Mouse (Mus musculus) spleen, adult 2 months (tissue): ENCODE measurements around the gene Bcar3. TPM values are rescaled to one million over a fixed set of nuclear protein-coding genes. Genes with fewer than 3 reads are reported as not detected.

Experiments
- DNase-seq, 2 experiments: peaks; one replicate each; pipeline versions ENCODE4 v3.0.0 to v3.0.0-alpha.2; 2012 to 2021; ENCODE audit warnings: low spot score in 2 of 2, low read depth in 1 of 2
- H3K27ac ChIP-seq: fragments of 200-500 bp; 2 replicates; pipeline ENCODE4 v1.5.1; 2012; ENCODE audit warnings: low read length, inconsistent platforms; ENCODE audit not compliant: insufficient read depth
- H3K27me3 ChIP-seq: fragments of 200-500 bp; 2 replicates; pipeline ENCODE4 v1.6.1; 2012; ENCODE audit warnings: mild to moderate bottlenecking, moderate library complexity, low read length, inconsistent platforms; ENCODE audit not compliant: control insufficient read depth, insufficient read depth
- H3K36me3 ChIP-seq: fragments of 200-500 bp; 2 replicates; pipeline ENCODE4 v1.6.1; 2012; ENCODE audit warnings: mild to moderate bottlenecking, low read length, inconsistent platforms; ENCODE audit not compliant: control insufficient read depth, insufficient read depth
- H3K4me1 ChIP-seq: fragments of 200-500 bp; 2 replicates; pipeline ENCODE4 v1.6.1; 2011; ENCODE audit warnings: inconsistent platforms; ENCODE audit not compliant: control insufficient read depth, insufficient read depth, insufficient read length
- H3K4me3 ChIP-seq: fragments of 200-500 bp; 2 replicates; pipeline ENCODE4 v1.5.1; 2011; ENCODE audit warnings: mild to moderate bottlenecking, inconsistent platforms; ENCODE audit not compliant: insufficient read depth, insufficient read length; ENCODE audit errors: extremely low read depth
- CTCF ChIP-seq: fragments of 200-500 bp; IDR thresholded peaks from 2 replicates; pipeline ENCODE4 v1.5.1; 2011; ENCODE audit warnings: mild to moderate bottlenecking, inconsistent platforms; ENCODE audit not compliant: insufficient read depth, insufficient read length, insufficient replicate concordance; ENCODE audit errors: extremely low read depth
- POLR2A ChIP-seq: fragments of 200-500 bp; IDR thresholded peaks from 2 replicates; pipeline ENCODE4 v1.6.1; 2011; ENCODE audit warnings: low read depth, low read length, inconsistent platforms
- WGBS: fragments of 180-500 bp; shearing (Covaris S2); methylation state at CpG from one replicate; pipeline ENCODE4 v1.1.7; 2018; 5-methylcytosine and 5-hydroxymethylcytosine counted together
- polyA plus RNA-seq: library from polyadenylated mRNA; depleted of rRNA; stranded (reverse); fragments of >200 nt; gene quantifications from 2 replicates; pipeline ENCODE4 v1.2.3, GENCODE M21; 2012

The Bcar3 gene
- polyA plus RNA-seq, 1 experiment = 54.4 TPM

GRCm38 (mm10) chr3:122422276-122422675 is 128.3 kb downstream of the Bcar3 start:
- TF ChIP-seq POLR2A = no peak
- TF ChIP-seq CTCF = no peak
- Histone ChIP-seq H3K27ac (no peak overlapping the region; the same call in 1 of the 2 replicates), H3K4me1 (peaks cover 14% of the 10 kb centered on the region; the same call in 1 of the 2 replicates), H3K27me3 (0 out of 2 replicates have a peak, but pooled peaks cover 3% of the 10 kb centered on the region), H3K4me3 (no peak overlapping the region; the same call in 1 of the 2 replicates), H3K36me3 (peaks cover 7% of the 10 kb centered on the region)
- DNase-seq = no peak
- 86% methylated on average over 7 of the region's 7 CpGs for WGBS

DNA sequence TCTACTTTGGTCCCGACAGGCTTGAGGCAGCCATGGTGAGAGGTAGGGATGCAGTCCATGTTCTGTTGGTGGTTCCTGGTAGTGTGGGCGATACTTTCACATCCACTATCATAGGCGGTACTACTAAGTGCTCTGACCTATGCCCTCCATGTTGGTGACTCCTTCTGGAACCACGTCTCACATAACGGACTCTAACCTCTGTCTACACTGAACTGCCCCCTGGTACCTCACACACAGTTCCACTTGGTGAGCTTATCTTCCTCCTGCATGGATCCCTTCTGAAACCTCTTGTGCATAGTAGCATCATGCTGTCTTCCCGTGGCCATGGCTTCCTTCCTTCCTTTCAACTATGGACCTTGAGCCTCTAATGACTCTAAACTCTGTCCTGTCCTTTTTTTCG is 129.7 kb downstream of the Bcar3 start:
- Histone ChIP-seq H3K4me3 (no peak overlapping the region), H3K36me3 (peaks cover 10% of the 10 kb centered on the region), H3K27me3 (0 out of 2 replicates have a peak, but pooled peaks cover 3% of the 10 kb centered on the region), H3K4me1 (peaks cover 13% of the 10 kb centered on the region; the same call in 1 of the 2 replicates), H3K27ac (0 out of 2 replicates have a peak overlapping the region, but pooled peaks have one; percentile 33)
- DNase-seq = no peak
- WGBS = 66% methylated on average over 7 of the region's 7 CpGs
- TF ChIP-seq CTCF (no peak), POLR2A (no peak)

DNA sequence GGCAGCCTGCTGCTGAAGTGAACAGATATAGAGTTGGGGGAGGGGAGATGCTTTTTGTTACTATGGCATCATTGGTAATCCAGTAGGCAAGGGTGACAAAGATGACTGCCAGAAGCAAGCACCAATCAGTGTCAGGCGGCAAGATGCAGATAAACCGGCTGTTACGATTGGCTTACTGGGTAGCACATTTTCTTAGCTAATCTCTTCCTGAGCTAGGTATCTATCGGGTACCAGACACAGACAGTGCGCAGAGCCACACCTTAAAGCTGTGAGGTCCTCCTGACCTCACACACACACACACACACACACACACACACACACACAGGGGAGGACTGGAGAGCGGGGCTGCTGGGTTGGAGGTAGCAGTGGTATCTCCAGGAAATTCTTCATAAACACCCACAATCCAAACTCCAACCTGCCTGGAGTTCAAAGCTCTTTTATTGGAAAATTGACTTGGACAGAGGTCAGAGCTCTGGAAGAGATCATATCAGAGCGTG is 134.4 kb downstream of the Bcar3 start:
- no peaks in the 10 kb centered on the region for H3K27me3 ChIP-seq
- H3K4me1 ChIP-seq = peaks cover 4% of the 10 kb centered on the region; the same call in 1 of the 2 replicates
- no peak overlapping the region for H3K4me3 ChIP-seq
- H3K36me3 ChIP-seq = peaks cover 17% of the 10 kb centered on the region
- DNase-seq = no peak
- no peak for TF ChIP-seq CTCF
- no peak for TF ChIP-seq POLR2A
- 90% methylated on average over 7 of the region's 7 CpGs for WGBS
- no peak overlapping the region for H3K27ac ChIP-seq

DNA sequence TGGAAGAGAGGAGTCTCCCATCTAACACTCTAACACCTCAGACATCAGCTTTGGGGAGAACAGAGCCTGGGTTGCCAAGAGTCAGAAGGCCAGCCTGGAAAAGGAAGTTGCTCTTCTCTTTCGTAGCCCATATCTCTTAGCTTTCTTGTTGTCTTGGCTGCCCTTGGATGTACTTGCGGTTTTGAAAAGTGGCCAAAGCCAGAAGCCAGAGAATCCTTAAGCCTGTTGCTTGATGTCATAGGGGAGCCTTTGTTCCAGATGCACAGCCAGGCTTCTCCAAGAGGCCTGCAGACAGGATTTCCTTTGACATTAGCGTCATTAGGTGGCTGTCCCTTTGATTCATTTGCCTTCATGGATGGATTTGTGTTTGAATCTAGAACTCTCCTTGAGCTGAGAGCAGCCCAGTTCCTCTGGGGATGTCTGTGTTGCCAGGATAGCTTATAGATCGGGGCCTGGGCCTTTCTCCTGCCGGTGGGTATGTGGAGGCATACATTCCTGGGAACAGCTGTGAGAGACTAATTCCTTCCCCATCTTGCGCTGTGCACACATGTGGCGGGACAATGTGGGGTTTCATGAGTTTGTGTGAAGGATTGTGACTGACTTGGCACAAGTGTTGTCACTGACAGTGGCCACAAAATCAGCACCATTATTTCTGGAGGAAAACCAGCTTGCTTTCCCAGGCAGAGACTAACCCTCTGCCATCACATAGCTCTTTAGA is 137.0 kb downstream of the Bcar3 start:
- Histone ChIP-seq H3K36me3 (peaks cover 16% of the 10 kb centered on the region), H3K4me1 (no peaks in the 10 kb centered on the region; the same call in 1 of the 2 replicates), H3K4me3 (no peak overlapping the region), H3K27me3 (no peaks in the 10 kb centered on the region), H3K27ac (no peak overlapping the region)
- WGBS = 85% methylated on average over 7 of the region's 7 CpGs
- DNase-seq = no peak
- TF ChIP-seq POLR2A (no peak), CTCF (no peak)

DNA sequence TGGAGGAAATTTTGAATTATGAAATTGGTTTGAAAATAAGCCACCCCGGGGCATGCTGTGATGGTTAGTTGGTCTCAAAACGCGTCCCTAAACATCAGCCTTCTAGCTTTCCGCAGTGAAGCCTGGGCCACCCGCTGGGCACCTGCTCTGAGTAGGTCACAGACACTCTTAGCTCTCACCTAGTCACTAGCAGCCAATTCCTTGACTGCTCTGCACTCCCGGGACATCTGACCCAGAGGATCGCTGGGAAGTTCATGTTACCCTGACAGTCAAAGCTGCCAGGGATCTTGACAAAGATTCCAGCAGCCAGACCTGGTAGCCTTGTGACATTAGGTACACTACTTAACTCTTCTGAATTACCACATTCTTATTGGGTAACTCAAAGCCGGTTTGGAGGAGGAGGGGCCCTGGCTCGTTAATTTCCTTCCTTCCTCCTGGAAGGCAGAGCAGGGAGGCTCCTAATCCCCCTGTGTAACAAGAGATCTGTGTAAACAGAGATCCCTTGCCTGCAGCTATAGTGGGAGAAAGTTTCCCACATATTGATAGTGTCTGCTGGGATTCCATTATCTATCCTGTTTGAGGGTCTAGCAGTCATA is 139.0 kb downstream of the Bcar3 start:
- no peak for DNase-seq
- H3K36me3 ChIP-seq = peaks cover 9% of the 10 kb centered on the region
- no peak overlapping the region for H3K4me3 ChIP-seq
- no peak for TF ChIP-seq CTCF
- no peaks in the 10 kb centered on the region; the same call in 1 of the 2 replicates for H3K4me1 ChIP-seq
- no peak overlapping the region for H3K27ac ChIP-seq
- no peaks in the 10 kb centered on the region for H3K27me3 ChIP-seq
- 81% methylated on average over 9 of the region's 9 CpGs for WGBS

DNA sequence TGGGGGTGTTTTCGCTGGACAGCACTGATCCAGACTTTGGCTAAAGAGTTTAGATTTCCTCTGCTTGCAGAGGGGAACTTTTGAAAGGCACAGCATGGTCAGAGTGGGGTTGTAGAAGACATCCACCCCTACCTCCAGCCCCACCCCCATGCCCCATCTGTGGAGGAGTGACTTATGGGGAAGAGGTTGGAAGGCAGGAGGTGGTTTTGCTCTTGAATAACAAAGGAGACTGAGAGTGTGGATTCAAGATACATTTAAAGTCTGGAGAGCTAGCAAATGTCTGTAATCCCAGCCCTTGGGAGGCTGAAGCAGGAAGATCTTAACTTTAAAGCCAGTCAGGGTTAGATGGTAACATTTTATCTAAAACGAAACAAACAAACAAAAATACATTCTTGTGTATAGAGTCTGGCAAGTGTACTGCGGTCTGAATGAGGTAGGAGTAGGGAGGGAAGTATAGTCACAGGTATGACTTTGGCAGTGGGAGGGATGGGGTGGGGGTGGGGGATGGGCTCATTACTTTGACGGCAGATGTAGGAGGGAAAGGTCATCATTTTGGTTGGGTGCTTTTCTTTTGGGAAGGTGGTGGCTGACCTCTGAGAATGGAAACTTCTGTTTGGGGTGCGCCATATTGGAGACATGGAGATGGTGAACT is 140.2 kb downstream of the Bcar3 start:
- Histone ChIP-seq H3K27ac (no peak overlapping the region), H3K36me3 (peaks cover 8% of the 10 kb centered on the region), H3K27me3 (no peaks in the 10 kb centered on the region), H3K4me1 (no peaks in the 10 kb centered on the region; the same call in 1 of the 2 replicates), H3K4me3 (no peak overlapping the region)
- TF ChIP-seq CTCF = no peak
- no peak for TF ChIP-seq POLR2A
- 90% methylated on average over 5 of the region's 5 CpGs for WGBS
- no peak for DNase-seq
